Mouse (Mus musculus) intestine, embryonic 16.5 days (tissue): ENCODE results near the gene Olfr543. TPM values are rescaled to one million over a fixed set of nuclear protein-coding genes. Genes with fewer than 3 reads are reported as not detected.
A peak's percentile ranks its signal among the peaks of the same experiment; 100 is the strongest.

Experiments used
- ATAC-seq: fragments of 200-750 bp; cut with Nextera tagmentation; 2 replicates; pipeline ENCODE4 v1.8.0; 2017; ENCODE audit warnings: moderate TSS enrichment, moderate library complexity
- H3K27ac ChIP-seq: fragments of 300-500 bp; sonication (generic); 2 replicates; pipeline ENCODE4 v1.5.1; 2014; ENCODE audit warnings: mild to moderate bottlenecking, low read length
- H3K27me3 ChIP-seq: fragments of 300-500 bp; sonication (generic); replicated peaks from 2 replicates; pipeline ENCODE4 v1.6.1; 2014; ENCODE audit warnings: low read length, control low read depth, mixed read lengths; ENCODE audit not compliant: control insufficient read depth, insufficient read depth
- H3K36me3 ChIP-seq: fragments of 300-500 bp; sonication (generic); 2 replicates; pipeline ENCODE4 v1.6.1; 2014; ENCODE audit warnings: low read length, control low read depth; ENCODE audit not compliant: control insufficient read depth, insufficient read depth
- H3K4me1 ChIP-seq: fragments of 300-500 bp; sonication (generic); 2 replicates; pipeline ENCODE4 v1.6.1; 2014; ENCODE audit warnings: low read length, control low read depth, mixed read lengths; ENCODE audit not compliant: control insufficient read depth, insufficient read depth
- H3K4me2 ChIP-seq: fragments of 300-500 bp; sonication (generic); 2 replicates; pipeline ENCODE4 v1.6.1; 2014; ENCODE audit warnings: low read depth, low read length, control low read depth
- H3K4me3 ChIP-seq: fragments of 300-500 bp; sonication (generic); 2 replicates; pipeline ENCODE4 v1.5.1; 2014; ENCODE audit warnings: mild to moderate bottlenecking, low read length
- H3K9ac ChIP-seq: fragments of 300-500 bp; sonication (generic); 2 replicates; pipeline ENCODE4 v1.6.1; 2014; ENCODE audit warnings: low read depth, low read length
- H3K9me3 ChIP-seq: fragments of 300-500 bp; sonication (generic); 2 replicates; pipeline ENCODE4 v1.6.1; 2016; ENCODE audit warnings: low read length, control low read depth; ENCODE audit not compliant: control insufficient read depth
- WGBS: fragments of 180-500 bp; shearing (Covaris S2); extraction: QIAGEN DNeasy Blood & Tissue Kit; methylation state at CpG from one replicate; pipeline ENCODE4 v1.1.7; 2014; 5-methylcytosine and 5-hydroxymethylcytosine counted together
- polyA plus RNA-seq: library from polyadenylated mRNA; unstranded; fragments of >200 nt; fragmentation: Nextera tagmentation; extraction: Ambion mirVana; gene quantifications from 2 replicates; pipeline ENCODE4 v1.2.1, GENCODE M21; 2015

Gene Olfr543
- 0.09 and 0.16 TPM in 2 replicates for polyA plus RNA-seq

- ATAC-seq: no peak
- Histone ChIP-seq H3K4me3 (no peak within 1 kb of the TSS), H3K4me1 (0 out of 2 replicates have a peak, but pooled peaks cover 7% of the 10 kb centered on the region), H3K9me3 (no peaks in the 10 kb centered on the region), H3K36me3 (no peaks in the 10 kb centered on the region), H3K4me2 (no peak within 1 kb of the TSS), H3K27ac (no peak within 1 kb of the TSS), H3K27me3 (no peaks in the 10 kb centered on the region), H3K9ac (no peak within 1 kb of the TSS)
- WGBS: 96% methylated on average over 4 of the region's 4 CpGs
These were observed at the start of gene Olfr543 for GRCm38 (mm10) chr7:102481579-102481978. Gene Olfr543 (minus strand): TSS chr7:102481679.

DNA sequence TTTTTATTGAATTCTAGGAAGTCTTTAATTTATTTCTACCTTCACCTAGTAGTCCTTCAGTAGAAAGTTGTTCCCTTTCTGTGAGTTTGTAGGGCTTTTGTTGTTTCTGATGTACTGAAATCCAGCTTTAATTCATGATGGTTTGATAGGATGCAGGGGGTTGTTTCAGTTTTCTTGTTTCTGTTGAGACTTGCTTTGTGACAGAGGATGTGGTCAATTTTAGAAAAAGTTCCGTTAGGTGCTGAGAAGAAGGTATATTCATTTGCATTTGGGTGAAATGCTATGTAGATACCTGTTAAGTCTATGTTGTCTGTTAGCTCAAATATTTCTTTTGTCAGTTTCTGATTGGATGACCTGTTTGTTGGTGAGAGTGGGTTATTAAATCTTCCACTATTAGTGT, 47.6 kb upstream of the Olfr543 start:
- ATAC-seq: no peak
- no peak overlapping the region for H3K9ac ChIP-seq
- H3K9me3 ChIP-seq: no peaks in the 10 kb centered on the region
- H3K4me3 ChIP-seq: no peak overlapping the region
- no peaks in the 10 kb centered on the region for H3K36me3 ChIP-seq
- WGBS: 87% methylated on average over 1 of the region's 1 CpGs
- no peaks in the 10 kb centered on the region for H3K27me3 ChIP-seq
- H3K4me1 ChIP-seq: no peaks in the 10 kb centered on the region
- H3K27ac ChIP-seq: no peak overlapping the region
- H3K4me2 ChIP-seq: no peak overlapping the region

GRCm38 (mm10) chr7:102517051-102517335, 35.5 kb upstream of the Olfr543 start:
- Histone ChIP-seq H3K27me3 (0 out of 2 replicates have a peak, but pooled peaks cover 3% of the 10 kb centered on the region), H3K9ac (no peak overlapping the region), H3K9me3 (no peaks in the 10 kb centered on the region), H3K4me2 (no peak overlapping the region), H3K4me3 (no peak overlapping the region), H3K4me1 (no peaks in the 10 kb centered on the region; the same call in 1 of the 2 replicates), H3K36me3 (no peaks in the 10 kb centered on the region), H3K27ac (no peak overlapping the region)
- WGBS: 80% methylated on average over 2 of the region's 2 CpGs
- ATAC-seq: no peak

GRCm38 (mm10) chr7:102516261-102517050, 35.0 kb upstream of the Olfr543 start:
- 71% methylated on average over 10 of the region's 10 CpGs for WGBS
- no peak overlapping the region for H3K4me3 ChIP-seq
- no peaks in the 10 kb centered on the region; the same call in 1 of the 2 replicates for H3K4me1 ChIP-seq
- no peaks in the 10 kb centered on the region for H3K9me3 ChIP-seq
- H3K9ac ChIP-seq: no peak overlapping the region
- H3K4me2 ChIP-seq: no peak overlapping the region
- H3K27ac ChIP-seq: no peak overlapping the region
- H3K27me3 ChIP-seq: 0 out of 2 replicates have a peak, but pooled peaks cover 3% of the 10 kb centered on the region
- H3K36me3 ChIP-seq: no peaks in the 10 kb centered on the region
- no peak for ATAC-seq

- H3K4me1 ChIP-seq: no peaks in the 10 kb centered on the region; the same call in 1 of the 2 replicates
- H3K9me3 ChIP-seq: no peaks in the 10 kb centered on the region
- no peaks in the 10 kb centered on the region for H3K36me3 ChIP-seq
- H3K4me3 ChIP-seq: no peak overlapping the region
- H3K4me2 ChIP-seq: no peak overlapping the region
- no peak overlapping the region for H3K27ac ChIP-seq
- no peak for ATAC-seq
- no peak overlapping the region for H3K9ac ChIP-seq
- H3K27me3 ChIP-seq: 0 out of 2 replicates have a peak, but pooled peaks cover 3% of the 10 kb centered on the region
- WGBS: 70% methylated on average over 4 of the region's 4 CpGs
These were observed 32.7 kb upstream of the Olfr543 start for GRCm38 (mm10) chr7:102514144-102514543.

GRCm38 (mm10) chr7:102512814-102513435, 31.4 kb upstream of the Olfr543 start:
- Histone ChIP-seq H3K27ac (no peak overlapping the region), H3K36me3 (no peaks in the 10 kb centered on the region), H3K27me3 (0 out of 2 replicates have a peak, but pooled peaks cover 3% of the 10 kb centered on the region), H3K9ac (peak overlapping the region; percentile 80), H3K4me3 (peak overlapping the region; percentile 56), H3K4me2 (peak overlapping the region; percentile 96), H3K9me3 (no peaks in the 10 kb centered on the region), H3K4me1 (no peaks in the 10 kb centered on the region; the same call in 1 of the 2 replicates)
- WGBS: 1% methylated on average over 54 of the region's 54 CpGs
- peak; percentile 98 for ATAC-seq

- Histone ChIP-seq H3K36me3 (no peaks in the 10 kb centered on the region), H3K9me3 (no peaks in the 10 kb centered on the region), H3K27me3 (0 out of 2 replicates have a peak, but pooled peaks cover 3% of the 10 kb centered on the region), H3K4me1 (no peaks in the 10 kb centered on the region; the same call in 1 of the 2 replicates), H3K9ac (no peak overlapping the region), H3K4me2 (no peak overlapping the region), H3K27ac (no peak overlapping the region), H3K4me3 (no peak overlapping the region)
- ATAC-seq: no peak
- WGBS: 91% methylated on average over 10 of the region's 10 CpGs
These were observed 30.4 kb upstream of the Olfr543 start for GRCm38 (mm10) chr7:102511927-102512326.

DNA sequence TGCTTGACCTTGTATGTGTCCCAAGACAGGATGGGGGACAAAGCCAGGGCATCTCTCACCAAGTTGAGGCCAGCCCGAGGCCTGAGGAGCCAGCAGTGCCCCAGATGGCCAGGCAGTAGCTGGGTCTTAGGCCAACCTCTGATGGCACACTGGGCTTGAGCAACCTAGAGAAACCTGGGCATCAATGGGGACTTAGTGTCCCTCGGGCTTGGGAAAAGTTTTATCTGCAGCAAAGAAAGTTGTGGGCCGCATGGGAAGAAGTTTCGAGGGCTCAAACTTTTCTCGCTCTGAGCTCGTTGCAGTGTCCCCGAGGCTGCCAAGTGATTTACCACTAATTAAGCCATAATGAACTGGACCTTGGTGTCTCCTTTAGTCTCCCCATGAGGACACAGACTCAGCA, 28.2 kb upstream of the Olfr543 start:
- Histone ChIP-seq H3K27ac (no peak overlapping the region), H3K9ac (no peak overlapping the region), H3K4me3 (no peak overlapping the region), H3K27me3 (0 out of 2 replicates have a peak, but pooled peaks cover 3% of the 10 kb centered on the region), H3K9me3 (no peaks in the 10 kb centered on the region), H3K4me2 (no peak overlapping the region), H3K4me1 (no peaks in the 10 kb centered on the region; the same call in 1 of the 2 replicates), H3K36me3 (no peaks in the 10 kb centered on the region)
- no peak for ATAC-seq
- WGBS: 87% methylated on average over 7 of the region's 7 CpGs

- no peaks in the 10 kb centered on the region; the same call in 1 of the 2 replicates for H3K4me1 ChIP-seq
- no peak overlapping the region for H3K27ac ChIP-seq
- 86% methylated on average over 6 of the region's 6 CpGs for WGBS
- no peak for ATAC-seq
- H3K27me3 ChIP-seq: 0 out of 2 replicates have a peak, but pooled peaks cover 3% of the 10 kb centered on the region
- no peak overlapping the region for H3K4me3 ChIP-seq
- H3K36me3 ChIP-seq: no peaks in the 10 kb centered on the region
- H3K9me3 ChIP-seq: no peaks in the 10 kb centered on the region
- no peak overlapping the region for H3K9ac ChIP-seq
- H3K4me2 ChIP-seq: no peak overlapping the region
These were observed 27.2 kb upstream of the Olfr543 start for GRCm38 (mm10) chr7:102508666-102509065.
